Mouse (Mus musculus): ENCODE measurements around the gene Aftph.

- TF ChIP-seq CTCF (IDR thresholded peaks at IDR 0.05; ENCODE audit: low read depth, low read length) (no peak), POLR2A (IDR thresholded peaks at IDR 0.05; ENCODE audit: borderline replicate concordance, low read depth, low read length) (no peak)
Measured at GRCm38 (mm10) chr11:20776668-20777067, 35.3 kb upstream of the Aftph start.
